Mouse (Mus musculus) gastrocnemius, postnatal 14 days (tissue): ENCODE measurements around the gene Lpo. TPM values are rescaled to one million over a fixed set of nuclear protein-coding genes. Genes with fewer than 3 reads are reported as not detected.
A peak's percentile ranks its signal among the peaks of the same experiment; 100 is the strongest.
"Not testable (repeated sequence)": the region's sequence is repeated elsewhere in the genome, so short reads cannot be mapped to it uniquely, and the experiment has no call there.

Source experiments
- DNase-seq: peaks from one replicate; pipeline ENCODE4 v3.0.0; 2021; ENCODE audit warnings: mixed read lengths
- intact Hi-C: fragments of 180-260 bp; cut with DNase I; formaldehyde crosslinking; loops from one replicate; pipeline ENCODE4 v1.15.1; 2025; ENCODE audit warnings: low total_unique reads
- long read RNA-seq, 2 experiments: library from polyadenylated mRNA; stranded (forward); transcript quantifications; one replicate each; pipeline ENCODE4 v2.0.0; 2021
- total RNA-seq, 2 experiments: library from RNA; stranded (reverse); gene quantifications; 2 replicates each; pipeline ENCODE4 v1.2.3; 2021

Lpo gene
- total RNA-seq, result not detected
- long read RNA-seq, experiment 1, result 0 reads
- long read RNA-seq, experiment 2, result 0 reads

GRCm38 (mm10) chr11:87828239-87828900 lies at the start of gene Lpo:
Gene Lpo (minus strand): TSS chr11:87828289.
- no peak for DNase-seq
- intact Hi-C loops, result no loop called here

DNA sequence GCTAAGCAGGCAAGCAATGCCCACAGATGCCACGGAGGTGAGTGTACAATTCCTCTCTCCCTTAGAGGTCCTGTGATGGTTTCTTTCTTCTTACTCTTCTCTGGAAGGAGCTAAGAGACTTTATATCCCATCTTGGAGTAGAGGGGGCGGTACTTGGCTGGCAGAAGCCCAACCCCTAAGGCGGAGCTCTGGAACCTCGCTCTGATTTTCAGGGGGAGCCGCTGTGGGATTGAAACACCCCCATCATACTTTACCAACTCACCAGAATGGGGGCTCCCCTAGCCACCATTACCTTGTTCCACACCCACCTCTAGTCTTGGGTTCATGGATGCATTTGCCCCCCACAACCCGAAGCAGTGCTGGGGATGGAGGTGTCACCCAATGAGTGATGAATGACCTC lies 47.3 kb upstream of the Lpo start, which contains the start of gene Epx:
TSS of gene Epx (minus strand) at position 101 of the 400 bp plus-strand sequence.
- no peak for DNase-seq
- intact Hi-C loops, result no loop called here

DNA sequence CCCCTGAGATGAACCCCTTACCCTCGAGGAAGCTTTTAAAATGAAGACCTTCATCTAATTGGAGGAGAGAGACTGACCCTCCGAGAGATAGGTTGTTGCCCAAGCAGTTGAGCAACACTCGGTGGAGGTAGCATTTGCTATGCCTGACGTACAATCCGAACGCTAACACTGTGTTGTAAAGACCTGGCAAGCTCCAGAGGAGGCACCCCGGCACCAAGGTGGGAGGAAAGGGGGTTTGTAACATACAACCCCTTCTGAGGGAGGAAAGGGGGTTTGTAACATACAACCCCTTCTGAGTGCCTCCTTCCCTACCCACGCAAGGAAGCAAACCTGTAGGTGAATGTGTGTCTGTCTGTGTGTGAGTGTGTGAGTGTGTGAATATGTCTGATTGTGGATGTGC lies 43.7 kb upstream of the Lpo start:
- no peak for DNase-seq
- intact Hi-C loops, result no loop called here

- intact Hi-C loops, result no loop called here
- DNase-seq, result no peak
These were observed 42.0 kb upstream of the Lpo start for GRCm38 (mm10) chr11:87870096-87870495.

- intact Hi-C loops, DNase-seq: not testable (repeated sequence)
These were observed 38.8 kb upstream of the Lpo start for GRCm38 (mm10) chr11:87866891-87867290.

DNA sequence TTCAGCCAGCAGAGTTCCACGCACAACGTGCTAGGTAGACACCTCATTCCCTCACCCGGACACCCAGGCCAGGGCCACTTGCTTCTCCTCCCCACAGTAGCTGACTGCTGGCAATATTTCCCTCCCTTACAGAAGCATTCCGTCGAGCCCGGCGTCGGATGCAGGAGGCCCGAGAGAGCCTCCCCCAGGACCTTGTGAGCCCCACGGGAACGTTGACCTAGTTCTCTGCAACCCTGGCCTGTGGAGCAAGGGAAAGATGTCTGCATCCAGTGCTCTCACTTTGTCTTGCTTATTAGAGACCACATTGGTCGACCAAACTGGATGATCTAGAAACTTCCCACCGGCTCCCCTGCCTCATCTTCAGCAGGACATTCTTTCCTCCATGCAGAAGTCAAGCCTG lies 34.7 kb upstream of the Lpo start:
- no peak for DNase-seq
- intact Hi-C loops, result no loop called here

DNA sequence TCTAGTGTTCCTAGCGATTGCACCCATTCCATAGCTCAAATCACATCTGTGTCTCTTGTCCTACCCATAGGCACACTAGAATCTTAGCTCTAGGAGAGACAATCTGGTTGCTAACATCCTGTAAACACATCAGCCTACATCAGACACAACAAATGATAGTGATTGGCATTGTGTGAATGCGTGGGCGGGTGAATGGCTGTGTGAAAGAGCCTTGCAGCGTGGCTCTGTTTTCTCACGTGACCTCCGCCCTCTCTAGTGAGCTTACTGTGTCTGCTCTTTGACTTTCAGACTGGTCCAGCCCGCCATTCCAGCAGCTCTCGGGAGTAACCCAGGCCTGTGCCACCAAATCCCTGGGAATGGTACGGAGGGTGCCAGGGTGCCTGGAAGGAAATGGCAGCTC lies 32.3 kb upstream of the Lpo start:
- DNase-seq, result no peak
- intact Hi-C loops, result no loop called here

DNA sequence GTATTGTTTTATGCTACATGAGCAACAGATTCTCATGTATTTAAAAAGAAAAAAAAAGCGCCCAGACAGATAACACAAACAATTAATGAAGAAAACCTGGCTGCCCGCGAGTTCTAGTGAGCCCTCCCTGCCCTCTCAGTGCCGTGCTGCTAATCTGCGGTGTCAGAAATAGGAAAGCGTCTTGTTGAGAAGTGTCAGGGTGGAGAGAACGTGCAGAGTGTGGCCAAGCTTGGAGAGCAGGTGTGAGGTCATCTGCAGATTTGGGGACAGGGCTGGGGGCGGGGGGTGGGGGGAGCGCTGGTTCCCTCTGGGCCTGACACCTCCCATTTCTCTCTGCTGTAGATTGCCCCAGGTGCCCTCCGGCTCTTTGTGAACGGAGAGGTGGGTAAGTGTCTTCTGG lies 31.2 kb upstream of the Lpo start:
- intact Hi-C loops, result no loop called here
- DNase-seq, result no peak

GRCm38 (mm10) chr11:87854550-87854949 lies 26.5 kb upstream of the Lpo start:
- no peak for DNase-seq
- intact Hi-C loops, result no loop called here

DNA sequence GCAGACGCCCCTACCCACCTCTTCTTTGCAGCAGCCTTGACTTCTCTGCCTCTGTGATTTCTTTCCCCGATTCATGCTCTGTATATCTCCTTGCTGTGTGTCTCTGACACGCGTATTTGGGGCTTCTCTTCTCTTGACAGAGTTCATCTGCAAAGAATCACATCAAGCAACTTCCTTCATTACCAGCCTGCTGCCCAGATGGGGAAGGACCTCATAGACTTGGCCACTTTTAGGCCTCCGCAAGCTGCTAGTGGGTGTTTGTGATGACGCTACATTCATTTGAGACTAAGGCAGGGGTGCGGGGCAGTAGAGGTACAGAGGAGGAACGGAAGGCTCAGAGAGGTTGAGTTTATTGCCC lies 25.5 kb upstream of the Lpo start:
- intact Hi-C loops, result no loop called here
- DNase-seq, result no peak

- DNase-seq, result peak; percentile 93
- intact Hi-C loops, result no loop called here
These were observed 24.9 kb upstream of the Lpo start, which contains the start of gene Mks1 for GRCm38 (mm10) chr11:87852690-87853596. Gene Mks1 (plus strand): TSS chr11:87853215.

DNA sequence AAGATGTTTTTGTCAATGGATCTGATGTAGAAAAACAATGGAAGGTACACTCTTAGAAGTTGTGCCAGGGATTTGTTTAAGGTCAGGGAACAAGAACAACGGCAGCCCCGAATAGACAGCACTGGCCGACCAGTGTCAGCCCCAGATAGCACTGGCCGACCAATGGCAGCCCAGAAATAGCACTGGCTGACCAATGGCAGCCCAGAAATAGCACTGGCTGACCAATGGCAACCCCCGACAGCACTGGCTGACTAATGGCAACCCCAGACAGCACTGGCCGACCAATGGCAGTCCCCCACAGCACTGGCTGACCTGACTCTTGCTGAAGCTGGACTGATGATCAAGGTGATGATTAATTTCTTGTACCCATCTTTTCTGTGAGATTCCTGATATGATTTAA lies 19.8 kb upstream of the Lpo start:
- intact Hi-C loops, result no loop called here
- no peak for DNase-seq

GRCm38 (mm10) chr11:87846968-87847600 lies 19.0 kb upstream of the Lpo start:
- intact Hi-C loops, result no loop called here
- DNase-seq, result no peak

- intact Hi-C loops, result no loop called here
- no peak for DNase-seq
These were observed 13.3 kb upstream of the Lpo start for GRCm38 (mm10) chr11:87841436-87841835.

DNA sequence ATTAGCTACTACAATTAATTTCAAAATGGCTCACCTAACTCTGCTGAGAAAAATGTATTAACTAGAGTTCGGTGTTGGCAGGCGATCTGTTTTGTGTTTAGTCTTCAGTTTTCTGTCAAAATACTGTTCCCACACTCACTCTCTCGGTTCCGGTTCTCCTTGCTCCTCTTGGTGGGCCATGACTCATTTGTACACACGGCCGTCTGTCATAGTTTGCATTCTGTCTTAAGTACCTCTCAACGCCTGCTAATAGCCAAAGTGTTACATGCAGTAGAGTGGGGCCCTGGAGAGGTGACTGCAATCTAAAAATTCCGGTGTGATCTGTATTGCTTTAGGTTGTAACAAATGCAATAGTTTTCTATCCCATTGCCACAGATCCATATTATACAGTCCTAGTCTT lies 12.6 kb upstream of the Lpo start:
- intact Hi-C loops, result no loop called here
- DNase-seq, result no peak

- no peak for DNase-seq
- intact Hi-C loops, result no loop called here
These were observed 6.6 kb downstream of the Lpo start for GRCm38 (mm10) chr11:87821502-87821901.

- intact Hi-C loops, result no loop called here
- no peak for DNase-seq
These were observed 10.7 kb downstream of the Lpo start for GRCm38 (mm10) chr11:87817443-87817773.

DNA sequence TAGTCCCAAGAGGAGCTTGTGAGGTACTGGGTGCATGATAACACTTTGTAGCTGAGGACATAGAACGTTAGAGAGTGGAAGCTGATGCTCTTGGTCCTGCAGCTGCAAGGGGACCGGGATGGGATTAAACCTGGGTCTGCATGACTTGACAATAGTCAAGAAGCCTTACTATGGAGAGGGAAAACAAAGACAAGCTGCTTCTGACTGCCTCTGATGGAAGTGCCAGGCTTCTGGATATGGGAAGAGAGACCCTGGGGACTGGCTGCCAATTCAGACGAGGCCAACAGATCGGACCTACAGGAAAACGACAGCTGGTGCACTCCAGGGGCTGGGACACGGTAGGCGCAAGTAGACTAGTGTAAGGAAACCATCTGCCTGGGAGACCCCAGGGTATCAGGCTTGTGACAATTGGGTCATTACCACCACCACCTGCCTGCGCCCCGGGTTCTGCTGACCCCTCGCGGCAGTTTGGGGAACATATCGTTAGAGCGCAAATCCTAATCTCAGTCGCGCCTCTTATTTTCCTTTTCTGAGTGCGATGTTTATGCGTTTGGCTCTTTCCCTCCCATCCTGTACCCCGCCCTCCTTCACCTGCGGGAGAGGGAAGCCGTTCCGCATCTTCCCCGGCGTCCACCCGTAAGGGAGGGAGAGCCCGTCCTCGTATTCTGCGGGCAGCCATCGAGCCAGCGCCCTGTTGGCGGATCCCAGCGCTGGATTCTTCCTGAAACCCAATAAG lies 11.2 kb downstream of the Lpo start:
- peak; percentile 17 for DNase-seq
- intact Hi-C loops, result no loop called here

- intact Hi-C loops, result no loop called here
- no peak for DNase-seq
These were observed 13.3 kb downstream of the Lpo start for GRCm38 (mm10) chr11:87814831-87815230.

GRCm38 (mm10) chr11:87811396-87811795 lies 16.7 kb downstream of the Lpo start:
- DNase-seq, result no peak
- intact Hi-C loops, result no loop called here
